Mouse (Mus musculus): Measurements from ENCODE around the gene Rnase11.

Gene Rnase11

DNA sequence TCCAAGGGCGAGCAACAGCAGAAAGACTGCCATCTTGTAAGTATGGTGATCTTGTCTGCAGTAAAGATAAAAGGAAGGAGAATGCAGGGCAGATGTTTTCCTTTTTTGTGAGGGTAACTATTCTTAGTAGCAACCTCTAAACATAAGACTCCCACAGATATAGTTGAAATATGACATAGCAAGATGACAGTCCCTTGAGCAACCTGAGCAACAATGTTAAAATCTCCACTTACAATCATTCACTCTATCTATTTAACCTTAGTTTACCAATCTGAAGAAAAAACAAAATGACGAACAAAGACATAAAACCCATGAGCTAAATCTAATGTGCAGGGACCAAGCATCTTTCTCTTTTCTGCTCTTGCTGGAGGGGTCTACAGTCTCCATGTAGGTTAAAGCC is at the start of gene Rnase11:
Rnase11 (minus strand) TSS at position 101 of the 400 bp plus-strand sequence.
- no peak for DNase-seq

DNA sequence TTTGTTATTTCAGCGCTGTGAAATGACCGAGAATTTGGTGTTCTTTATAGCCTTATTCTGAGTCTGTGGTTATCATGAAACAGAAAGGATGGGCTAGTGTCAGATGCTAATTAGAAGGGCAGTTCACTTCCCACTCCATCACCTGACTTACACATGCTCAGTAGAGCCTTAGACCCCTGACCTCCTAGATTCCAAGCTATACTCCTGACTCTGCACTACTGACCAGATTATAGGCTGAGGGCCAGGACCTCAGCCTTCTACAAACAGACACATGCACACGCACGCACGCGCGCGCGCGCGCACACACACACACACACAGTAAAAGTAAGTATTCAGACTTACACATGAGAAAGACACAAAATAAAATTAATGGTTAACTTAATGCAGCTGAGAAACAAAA is 49.0 kb upstream of the Rnase11 start:
- DNase-seq = no peak

- DNase-seq = peak; percentile 80 to 85
Measured at GRCm38 (mm10) chr14:51098300-51098699, 48.3 kb upstream of the Rnase11 start.

DNA sequence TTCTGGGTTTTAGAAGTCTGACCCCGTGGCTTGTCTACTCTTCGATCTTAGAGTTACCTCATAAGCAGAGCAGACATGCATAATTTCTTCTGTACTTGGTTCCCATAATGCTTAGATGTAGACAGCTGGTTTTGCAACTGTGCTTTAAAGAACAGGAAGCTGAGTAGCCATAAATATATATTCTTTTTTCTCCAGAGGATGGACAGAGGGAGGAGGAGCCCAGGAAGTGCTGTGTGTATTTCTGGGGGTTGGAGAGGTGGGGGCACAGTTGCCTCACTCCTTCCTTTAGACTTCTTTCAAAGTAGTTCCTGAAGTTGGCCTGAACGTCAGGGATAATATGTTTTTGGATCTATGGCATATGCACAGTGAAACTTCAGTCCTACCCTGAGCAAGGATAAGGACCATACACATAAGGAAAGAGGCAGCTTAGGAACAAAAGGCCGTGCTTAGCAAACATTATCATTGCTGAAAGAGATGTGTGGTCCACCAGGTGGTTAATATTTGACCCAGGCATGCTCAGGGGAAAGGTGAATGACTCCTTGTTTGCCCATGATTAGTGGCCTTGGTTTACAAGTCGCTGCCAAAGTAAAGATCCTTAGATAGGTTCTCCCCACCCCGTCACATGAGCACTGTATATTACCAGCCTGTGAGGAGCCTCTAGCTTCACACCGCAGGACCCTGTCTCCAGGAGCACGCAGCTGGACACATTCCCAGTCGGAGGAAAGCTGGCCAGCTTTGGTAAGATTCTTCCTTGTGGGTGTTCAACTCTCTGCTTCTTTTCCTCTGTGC is 46.0 kb upstream of the Rnase11 start:
- no peak for DNase-seq

GRCm38 (mm10) chr14:51094921-51095320 is 45.0 kb upstream of the Rnase11 start:
- no peak for DNase-seq

DNA sequence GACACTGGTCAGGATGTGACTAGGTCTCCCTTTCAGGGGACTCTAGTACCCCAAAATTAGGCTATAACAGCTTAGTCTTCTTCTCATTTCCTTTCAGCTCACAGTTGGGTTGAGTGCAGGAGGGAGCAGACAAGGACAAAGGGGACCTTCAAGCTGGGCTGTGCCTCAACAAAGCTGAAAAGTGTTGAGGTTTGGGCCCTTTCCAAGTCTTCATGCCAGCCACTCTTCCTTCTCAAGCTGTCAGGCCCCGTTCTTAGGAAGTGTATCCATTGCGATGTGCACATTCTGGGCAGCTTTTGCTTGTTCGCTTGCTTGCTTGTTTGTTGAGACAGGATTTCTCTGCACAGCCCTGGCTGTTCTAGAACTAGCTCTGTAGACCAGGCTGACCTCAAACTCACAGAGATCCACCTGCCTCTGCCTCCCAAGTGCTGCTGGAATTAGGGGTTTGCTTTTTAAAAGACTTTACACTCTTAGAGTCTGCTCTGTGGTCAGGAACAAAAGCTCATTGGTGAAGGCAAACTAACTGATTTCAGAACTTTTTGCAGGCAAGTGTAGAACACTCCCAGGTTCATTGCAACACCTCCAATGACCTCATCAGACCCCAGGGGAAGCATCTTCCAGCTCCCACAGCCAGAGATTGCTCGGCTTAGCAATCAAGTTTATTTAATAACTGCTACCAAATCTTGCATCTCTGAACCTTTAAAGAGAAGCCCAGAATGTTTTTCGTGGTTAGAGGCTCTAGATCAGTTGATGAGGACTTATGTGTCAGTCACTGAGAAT is 44.3 kb upstream of the Rnase11 start:
- no peak for DNase-seq

DNA sequence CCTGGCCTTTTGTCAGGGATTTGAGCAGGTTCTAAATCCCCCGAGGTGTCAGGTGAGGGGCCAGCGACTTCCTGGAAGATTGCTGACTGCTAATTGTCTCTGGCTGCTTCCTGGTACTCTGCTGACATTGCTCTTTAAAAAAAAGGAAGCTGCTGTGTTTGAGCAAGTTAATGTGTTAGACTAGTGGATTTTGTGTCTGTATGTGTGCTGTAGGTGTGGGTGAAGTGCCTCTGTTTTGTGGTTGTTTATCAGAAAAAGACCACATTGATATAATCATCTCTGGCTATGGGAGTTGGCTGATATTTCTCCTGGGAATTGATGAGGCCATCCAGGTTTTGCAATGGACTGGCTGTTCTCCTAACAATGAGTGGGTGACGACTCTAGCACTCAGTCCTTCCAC is 43.5 kb upstream of the Rnase11 start:
- no peak for DNase-seq

GRCm38 (mm10) chr14:51092073-51092620 is 42.2 kb upstream of the Rnase11 start:
- DNase-seq = no peak

DNA sequence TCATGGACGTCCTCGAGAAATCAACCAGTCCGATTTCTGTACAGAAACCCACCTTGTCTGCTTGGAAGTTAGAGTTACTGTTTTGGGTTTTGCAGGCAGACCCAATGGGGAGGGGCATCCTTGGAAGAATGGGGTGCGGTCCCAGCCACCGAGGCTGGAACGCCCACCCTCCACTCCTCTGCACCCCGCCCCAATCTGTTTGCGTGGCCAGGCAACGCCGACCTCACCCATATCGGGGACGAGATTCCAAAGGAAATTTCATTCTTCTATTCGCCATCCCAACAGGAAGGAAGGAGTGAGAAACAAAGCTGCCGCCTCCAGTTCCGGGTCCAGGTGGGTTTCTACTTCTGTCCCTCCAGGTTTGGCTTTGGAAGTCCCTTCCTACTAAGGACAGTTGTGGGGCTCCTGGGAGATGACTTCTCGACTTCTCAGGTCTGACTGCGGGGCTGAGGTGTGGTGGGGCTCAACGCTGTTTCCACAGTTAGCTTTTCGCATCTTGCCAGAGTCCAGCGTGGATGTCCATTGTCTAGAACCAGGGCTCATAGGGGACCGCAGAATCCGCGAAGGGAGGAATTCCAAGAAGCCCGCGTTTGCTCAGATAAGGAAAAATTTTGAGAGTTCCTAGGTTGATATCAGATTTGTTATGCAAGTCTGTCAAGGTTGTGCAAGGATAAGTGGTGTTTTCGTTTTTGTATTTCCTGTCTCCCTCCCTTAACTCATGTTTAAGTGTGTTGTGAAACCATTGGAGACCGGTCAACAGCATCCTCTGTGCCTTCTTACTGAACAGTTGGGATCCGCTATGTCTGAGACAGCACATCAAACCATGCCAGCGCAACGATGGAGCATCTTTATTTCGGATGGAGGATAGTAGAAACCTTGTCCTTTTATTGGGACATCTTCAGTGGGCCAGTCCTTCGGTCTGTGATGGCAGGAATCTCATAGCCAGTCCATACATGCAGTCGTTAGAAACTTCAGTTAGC is 41.2 kb upstream of the Rnase11 start, which contains the start of the genes Rnase4 and Ang:
Rnase4 (plus strand) TSS at position 157 of the 980 bp plus-strand sequence.
Ang (plus strand) TSS at position 230 of the 980 bp plus-strand sequence.
- peak; percentile 48 to 50 for DNase-seq

DNA sequence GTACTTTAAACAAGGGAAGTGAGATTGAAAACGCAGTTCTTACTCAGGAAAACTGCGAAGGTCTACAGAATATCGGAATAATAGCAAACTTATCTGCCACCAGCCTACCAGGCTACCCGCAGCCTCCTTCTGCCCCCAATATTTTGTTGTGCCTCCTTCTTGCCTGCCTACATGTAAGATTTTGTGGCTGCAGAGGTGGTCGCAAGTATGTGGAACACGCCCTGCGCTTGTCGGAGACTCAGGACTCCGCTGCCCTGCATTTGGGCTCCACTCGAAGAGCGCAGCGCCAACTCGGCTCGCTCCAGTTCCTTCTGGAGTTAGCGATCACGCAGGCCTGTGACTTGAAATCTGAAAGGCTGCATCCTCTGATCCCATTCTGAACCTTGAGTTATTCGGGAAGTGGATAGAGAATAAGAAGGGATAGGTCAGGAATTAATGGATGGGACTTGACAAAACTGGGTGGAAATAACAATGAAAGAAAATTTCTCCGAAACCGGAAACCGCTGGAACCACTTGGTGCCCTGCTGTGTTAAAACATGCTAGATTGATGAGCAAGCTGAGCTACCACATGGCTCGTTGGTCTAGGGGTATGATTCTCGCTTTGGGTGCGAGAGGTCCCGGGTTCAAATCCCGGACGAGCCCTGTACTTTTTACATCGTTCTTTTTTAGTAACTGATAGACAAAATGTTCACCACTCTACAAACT is 40.3 kb upstream of the Rnase11 start:
- peak; percentile 69 to 86 for DNase-seq

GRCm38 (mm10) chr14:51089674-51090076 is 39.7 kb upstream of the Rnase11 start:
- no peak for DNase-seq

GRCm38 (mm10) chr14:51088970-51089673 is 39.2 kb upstream of the Rnase11 start:
- peak; percentile 95 to 97 for DNase-seq

DNA sequence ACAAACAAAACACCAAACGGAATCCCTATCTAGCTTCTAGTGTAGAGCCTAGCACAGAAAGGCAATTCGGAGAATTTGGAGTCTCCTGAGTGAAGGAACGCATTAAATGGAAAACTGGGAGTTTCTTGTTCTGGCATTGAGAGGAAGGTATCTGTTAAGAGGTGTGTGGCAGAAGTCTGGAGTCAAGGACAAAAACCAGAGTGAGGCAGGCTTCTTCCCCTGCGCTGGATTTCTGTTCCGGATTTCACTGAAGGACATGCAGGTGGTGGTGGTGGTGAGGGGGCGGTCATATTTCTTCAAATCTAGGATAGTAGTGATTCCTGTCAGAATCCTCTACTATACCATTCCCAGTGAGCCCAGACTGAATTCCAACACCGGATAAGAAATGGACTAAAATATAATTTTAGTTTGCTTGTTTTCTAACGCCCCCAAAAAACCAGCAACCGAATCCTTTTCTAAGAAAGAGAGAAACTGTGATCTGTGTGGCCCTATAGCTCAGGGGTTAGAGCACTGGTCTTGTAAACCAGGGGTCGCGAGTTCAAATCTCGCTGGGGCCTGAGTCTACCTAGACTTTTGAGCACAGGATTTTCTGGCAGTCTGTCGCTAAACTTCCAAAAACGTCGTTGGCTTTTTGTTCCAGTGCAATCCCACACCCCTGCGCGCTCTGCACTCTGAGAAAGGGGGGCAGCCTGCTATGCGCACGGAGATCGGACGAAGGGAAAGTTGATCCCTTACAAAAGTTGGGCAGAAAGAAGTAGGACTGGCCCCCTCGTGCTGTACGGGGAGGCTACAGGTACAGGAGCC is 38.4 kb upstream of the Rnase11 start:
- DNase-seq = peak; percentile 84 to 89

DNA sequence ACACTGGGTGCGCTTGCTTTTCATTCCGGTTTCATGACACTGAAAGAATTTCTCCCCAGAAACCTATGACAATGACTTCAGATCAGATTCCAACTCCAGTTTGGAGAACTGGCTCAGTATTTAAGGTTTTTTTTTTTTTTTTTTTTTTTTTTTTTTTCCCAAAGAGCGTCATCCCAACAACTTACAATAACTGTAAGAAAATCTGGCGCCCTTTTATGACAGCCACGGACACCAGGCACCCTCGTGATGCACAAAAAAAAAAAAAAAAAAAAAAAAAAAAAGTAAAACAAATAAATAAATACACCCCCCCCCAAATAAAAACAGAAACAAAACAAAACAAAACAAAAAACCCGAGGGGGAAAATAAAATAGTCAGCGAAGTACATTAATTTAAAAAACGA is 37.8 kb upstream of the Rnase11 start:
- no peak for DNase-seq

DNA sequence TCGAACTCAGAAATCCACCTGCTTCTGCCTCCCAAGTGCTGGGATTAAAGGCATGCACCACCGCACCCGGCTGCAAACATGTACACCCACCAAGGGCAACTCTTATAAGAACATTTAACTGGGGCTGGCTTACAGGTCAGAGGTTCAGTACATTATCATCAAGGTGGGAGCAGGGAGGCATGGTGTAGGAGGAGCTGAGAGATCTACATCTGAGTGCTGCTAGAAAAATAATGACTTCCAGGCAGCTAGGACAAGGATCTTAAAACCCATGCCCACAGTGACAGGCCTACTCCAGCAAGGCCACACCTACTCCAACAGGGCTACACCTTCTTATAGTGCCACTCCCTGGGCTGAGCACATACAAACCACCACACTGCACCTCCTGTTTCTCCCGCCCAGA is 35.9 kb upstream of the Rnase11 start:
- DNase-seq = no peak

- DNase-seq = no peak
Measured at GRCm38 (mm10) chr14:51085086-51085485, 35.1 kb upstream of the Rnase11 start.

DNA sequence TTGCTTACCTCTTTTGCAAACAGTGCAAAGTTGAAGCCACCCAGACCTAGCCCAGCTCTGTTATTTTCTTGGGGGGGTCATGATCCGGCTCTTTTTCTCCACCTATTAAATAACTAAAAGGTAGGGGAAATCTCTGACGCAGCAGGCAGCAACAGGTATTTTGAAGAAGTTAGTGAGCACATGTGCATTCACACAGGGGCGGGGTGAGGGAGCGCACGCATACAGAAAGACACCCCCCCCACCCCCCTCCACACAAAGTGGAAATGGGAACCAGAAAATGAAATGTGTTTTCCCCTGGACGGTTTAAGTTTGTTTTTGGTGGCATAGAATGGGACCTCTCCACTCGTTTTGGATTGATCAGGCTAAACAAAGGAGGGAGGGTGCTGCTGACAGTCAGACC is 33.8 kb upstream of the Rnase11 start:
- no peak for DNase-seq

DNA sequence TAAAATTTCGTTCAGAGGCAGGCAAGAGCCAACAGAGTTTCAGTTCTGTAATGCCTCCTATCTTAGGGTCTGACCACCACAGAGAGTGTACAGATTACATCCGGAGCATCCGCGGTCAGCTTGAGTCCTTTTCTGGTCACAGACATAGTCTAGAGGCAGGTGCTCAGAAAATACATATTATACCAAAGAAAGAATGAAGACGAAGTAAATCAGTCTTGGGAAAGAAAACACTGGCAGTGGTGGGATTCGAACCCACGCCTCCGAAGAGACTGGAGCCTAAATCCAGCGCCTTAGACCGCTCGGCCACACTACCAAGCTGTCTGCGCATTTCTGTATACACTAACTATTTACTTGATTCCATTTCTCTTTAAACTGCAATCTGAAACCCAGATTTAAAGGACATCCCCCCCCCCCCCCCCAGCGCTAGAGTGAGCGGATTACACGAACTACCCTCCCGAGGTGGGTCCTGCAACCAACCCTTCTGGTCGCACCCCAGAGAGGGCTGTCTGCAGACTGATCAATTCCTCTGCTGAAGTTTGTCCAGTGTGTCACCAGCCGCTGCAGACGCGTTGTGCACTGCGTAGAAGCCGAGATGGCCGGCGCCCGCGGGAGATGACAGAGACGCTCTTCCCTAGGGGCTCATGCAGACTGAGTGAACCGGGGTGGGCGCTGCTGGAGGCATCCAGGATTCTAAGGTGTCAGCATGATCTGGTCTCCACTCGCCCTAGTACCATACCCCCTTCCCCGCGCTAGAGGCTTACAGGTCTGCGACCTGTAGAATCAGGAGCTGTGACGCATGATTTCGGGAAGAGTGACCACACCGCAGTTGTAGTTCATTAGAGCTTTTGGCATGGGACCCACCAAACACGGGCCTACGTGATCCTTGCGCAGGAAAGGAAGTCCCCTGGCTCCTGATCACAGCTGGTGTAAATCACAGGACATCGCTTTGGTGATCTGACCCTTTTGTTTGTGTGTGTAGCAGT is 32.9 kb upstream of the Rnase11 start:
- peak; percentile 41 to 70 for DNase-seq

- no peak for DNase-seq
Measured at GRCm38 (mm10) chr14:51081035-51081434, 31.1 kb upstream of the Rnase11 start.
